Mouse (Mus musculus) ES-E14 (cell line): ENCODE measurements at regions not wholly inside any gene's neighbourhood (a gene's known extent, or its start where the extent isn't known, plus 50 kb on each side); places are given as distances from the start of the nearest gene placed in this dataset.

Experiments
- DNase-seq: peaks from one replicate; pipeline ENCODE4 v3.0.0-alpha.2; 2013; ENCODE audit warnings: low read depth, low spot score
- H3K27ac ChIP-seq: 2 replicates; pipeline ENCODE4 v1.5.1; 2012; ENCODE audit warnings: low read depth, mild to moderate bottlenecking, low read length, moderate library complexity, mixed read lengths; ENCODE audit not compliant: poor library complexity, insufficient read depth, severe bottlenecking
- H3K36me3 ChIP-seq: 2 replicates; pipeline ENCODE4 v1.6.1; 2012; ENCODE audit warnings: mild to moderate bottlenecking, low read length, moderate library complexity, mixed read lengths; ENCODE audit not compliant: control insufficient read depth, poor library complexity, insufficient read depth, severe bottlenecking
- H3K4me1 ChIP-seq, 2 experiments: fragments of 150-350 bp in 1 of 2; sonication (generic) in 1 of 2; 2 replicates each; pipeline ENCODE4 v1.6.1; 2012; ENCODE audit warnings: low read length in 2 of 2, mild to moderate bottlenecking in 1 of 2, mixed read lengths in 1 of 2; ENCODE audit not compliant: control insufficient read depth in 2 of 2, insufficient read depth in 2 of 2, poor library complexity in 1 of 2
- H3K4me3 ChIP-seq, 2 experiments: fragments of 150-350 bp in 1 of 2; sonication (generic) in 1 of 2; 2 replicates each; pipeline ENCODE4 v1.5.1; 2012; ENCODE audit warnings: low read length in 2 of 2, low read depth in 1 of 2, mild to moderate bottlenecking in 1 of 2, mixed read lengths in 1 of 2; ENCODE audit not compliant: insufficient read depth in 1 of 2, poor library complexity in 1 of 2, severe bottlenecking in 1 of 2
- H3K9ac ChIP-seq: 2 replicates; pipeline ENCODE4 v1.6.1; 2012; ENCODE audit warnings: low read depth, mild to moderate bottlenecking, low read length, mixed read lengths; ENCODE audit not compliant: poor library complexity, insufficient read depth, severe bottlenecking
- H3K9me3 ChIP-seq: fragments of 150-350 bp; sonication (generic); 2 replicates; pipeline ENCODE4 v1.6.1; 2012; ENCODE audit warnings: low read depth, mild to moderate bottlenecking, low read length; ENCODE audit not compliant: control insufficient read depth, insufficient read depth
- CHD2 ChIP-seq: IDR thresholded peaks from 2 replicates; pipeline ENCODE4 v1.6.1; 2014; ENCODE audit warnings: mild to moderate bottlenecking, low read depth, low read length, inconsistent platforms
- HCFC1 ChIP-seq: IDR thresholded peaks from 2 replicates; pipeline ENCODE4 v1.6.1; 2012; ENCODE audit warnings: low read length, inconsistent platforms, borderline replicate concordance; ENCODE audit not compliant: insufficient read depth
- MAFK ChIP-seq: IDR thresholded peaks from 2 replicates; pipeline ENCODE4 v1.6.1; 2014; ENCODE audit warnings: mild to moderate bottlenecking, low read depth, low read length, inconsistent platforms; ENCODE audit not compliant: insufficient read depth
- ZC3H11A ChIP-seq: IDR thresholded peaks from 2 replicates; pipeline ENCODE4 v1.6.1; 2012; ENCODE audit warnings: low read depth, mild to moderate bottlenecking, inconsistent platforms, low read length, borderline replicate concordance
- ZNF384 ChIP-seq: IDR thresholded peaks from 2 replicates; pipeline ENCODE4 v1.6.1; 2012; ENCODE audit warnings: low read depth, low read length, inconsistent platforms
- in situ Hi-C, 2 experiments: fragments of 600-800 bp; cut with MboI; formaldehyde crosslinking; loops; one replicate each; pipeline ENCODE4 v1.15.1; 2025; ENCODE audit warnings: low sequenced_read_pairs in 2 of 2, inconsistent platforms in 1 of 2; ENCODE audit not compliant: unreplicated experiment in 2 of 2

DNA sequence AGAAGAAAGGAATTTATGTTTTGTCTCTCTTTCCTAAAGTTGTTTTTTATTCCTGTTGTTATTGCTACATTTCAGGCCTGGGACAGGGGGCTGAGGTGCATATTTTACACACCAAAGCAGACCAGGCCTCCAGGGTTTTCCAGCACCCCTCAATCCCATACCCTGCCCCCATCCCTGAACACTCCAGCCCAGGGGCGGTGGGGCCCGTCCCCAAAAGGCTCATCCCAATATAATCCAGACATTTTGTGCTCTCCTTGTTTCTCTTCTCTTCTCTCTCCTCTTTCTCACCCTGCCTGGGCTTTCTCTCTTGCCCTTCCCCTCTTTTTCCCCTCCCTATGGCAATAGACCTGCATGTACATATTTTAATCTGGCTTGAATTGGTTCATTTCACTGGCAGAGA, 164.6 kb upstream of the Arl4c start:
- Histone ChIP-seq H3K9me3 (no peaks in the 10 kb centered on the region), H3K4me3 (no peak overlapping the region), H3K27ac (no peak overlapping the region), H3K9ac (no peak overlapping the region), H3K36me3 (no peaks in the 10 kb centered on the region), H3K4me1 (no peaks in the 10 kb centered on the region)
- DNase-seq = no peak
- in situ Hi-C loops = no loop called here
- TF ChIP-seq HCFC1 (no peak), CHD2 (no peak)

DNA sequence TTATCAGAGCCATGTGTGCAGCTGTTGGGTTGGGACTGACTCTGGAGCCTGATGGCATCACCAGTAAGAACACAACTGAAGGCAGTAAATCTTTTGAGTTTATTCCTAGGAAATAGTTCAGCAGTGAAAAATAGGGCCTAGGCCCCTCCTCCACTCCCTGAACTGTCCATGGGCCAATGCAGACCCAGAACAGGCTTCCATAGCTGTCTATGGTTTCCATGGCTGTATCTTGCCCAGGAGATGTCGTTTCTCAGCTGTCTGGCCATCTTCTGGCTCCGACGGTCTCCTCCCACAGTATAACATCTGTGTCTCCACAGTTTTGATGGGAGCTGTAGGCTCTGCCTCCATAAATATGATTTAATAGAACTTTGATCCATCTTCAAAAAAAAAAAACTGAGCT, 165.1 kb upstream of the Arl4c start:
- Histone ChIP-seq H3K4me1 (no peaks in the 10 kb centered on the region), H3K27ac (no peak overlapping the region), H3K36me3 (no peaks in the 10 kb centered on the region), H3K4me3 (no peak overlapping the region), H3K9me3 (no peaks in the 10 kb centered on the region), H3K9ac (no peak overlapping the region)
- no peak for DNase-seq
- in situ Hi-C loops = no loop called here
- TF ChIP-seq CHD2 = no peak
- TF ChIP-seq MAFK = no peak
- no peak for TF ChIP-seq ZNF384
- no peak for TF ChIP-seq HCFC1
- no peak for TF ChIP-seq ZC3H11A

DNA sequence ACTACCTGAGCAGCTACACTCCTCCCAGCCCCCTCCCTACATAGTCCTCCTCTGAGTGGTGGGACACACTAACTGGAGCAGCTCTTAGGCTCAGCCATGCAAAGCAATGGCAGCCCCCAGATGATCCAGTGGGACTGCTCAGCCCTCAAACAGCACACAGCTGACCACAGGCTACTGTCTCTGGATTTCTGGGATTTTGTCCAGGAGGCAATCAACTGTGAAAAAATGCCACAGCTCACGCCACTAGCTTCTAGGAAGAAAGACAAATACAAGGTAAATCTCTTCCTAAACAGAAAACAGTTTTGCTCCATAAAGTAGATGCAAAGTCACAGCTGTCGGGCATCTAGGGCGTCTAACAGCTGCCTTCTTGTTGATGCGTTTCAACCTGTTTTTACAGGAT, 167.9 kb upstream of the Arl4c start:
- Histone ChIP-seq H3K4me1 (no peaks in the 10 kb centered on the region), H3K36me3 (no peaks in the 10 kb centered on the region), H3K4me3 (no peak overlapping the region), H3K9ac (no peak overlapping the region), H3K27ac (no peak overlapping the region), H3K9me3 (no peaks in the 10 kb centered on the region)
- no peak for DNase-seq
- in situ Hi-C loops = no loop called here
- TF ChIP-seq MAFK (no peak), ZNF384 (no peak), CHD2 (no peak), ZC3H11A (no peak), HCFC1 (no peak)

DNA sequence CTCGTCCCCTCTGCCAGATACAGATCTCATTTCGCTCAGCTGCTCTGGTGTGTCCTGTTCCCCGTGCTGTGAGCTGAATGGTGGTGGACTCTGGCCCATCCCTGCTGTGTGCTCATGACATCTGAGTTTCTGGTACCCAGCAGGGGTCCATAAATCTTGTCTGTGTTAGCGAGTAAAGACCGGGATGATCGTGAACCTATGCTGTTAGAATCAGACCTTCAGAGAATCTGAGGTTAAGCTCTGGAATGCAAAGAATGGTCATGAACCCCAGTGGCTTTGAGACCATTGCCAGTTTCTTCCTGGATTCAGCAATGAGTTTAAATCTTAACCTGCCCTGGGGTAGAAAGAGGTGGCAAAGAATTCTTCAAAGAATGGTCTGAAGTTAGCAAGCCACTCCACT, 173.3 kb upstream of the Arl4c start:
- no peak for DNase-seq
- H3K9me3 ChIP-seq = no peaks in the 10 kb centered on the region
- no peak for TF ChIP-seq CHD2
- no peak for TF ChIP-seq HCFC1
- no peak for TF ChIP-seq ZC3H11A
- no peak for TF ChIP-seq MAFK
- TF ChIP-seq ZNF384 = no peak

DNA sequence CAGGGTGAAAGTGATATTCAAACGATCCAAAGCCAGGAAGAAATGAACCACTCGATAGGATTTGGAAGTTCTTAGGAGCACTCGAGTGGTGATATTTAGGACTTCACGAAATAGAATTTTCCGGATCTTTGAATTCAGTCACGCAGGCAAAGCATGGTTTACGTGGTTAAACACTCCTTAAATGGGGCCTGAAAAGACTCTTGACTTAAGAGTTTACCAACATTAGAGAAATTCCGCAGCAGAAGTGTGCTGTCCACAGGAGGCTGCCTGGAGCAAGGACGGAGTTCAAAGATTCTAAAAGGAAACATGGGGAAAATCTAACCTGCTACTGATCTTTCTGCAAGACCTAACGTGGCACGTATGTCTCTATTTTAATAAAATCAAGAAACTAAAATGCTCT, 175.4 kb upstream of the Arl4c start:
- Histone ChIP-seq H3K4me1 (no peaks in the 10 kb centered on the region), H3K9me3 (no peaks in the 10 kb centered on the region), H3K9ac (no peak overlapping the region), H3K27ac (no peak overlapping the region), H3K36me3 (no peaks in the 10 kb centered on the region), H3K4me3 (no peak overlapping the region)
- no peak for TF ChIP-seq CHD2
- no peak for TF ChIP-seq MAFK
- TF ChIP-seq ZC3H11A = no peak
- no peak for TF ChIP-seq HCFC1
- TF ChIP-seq ZNF384 = no peak
- DNase-seq = no peak
- in situ Hi-C loops = no loop called here

More for the DNA sequence above, 173.3 kb upstream of the Arl4c start:
- in situ Hi-C loops = no loop called here
- no peaks in the 10 kb centered on the region for H3K4me1 ChIP-seq
- H3K9ac ChIP-seq = no peak overlapping the region
- H3K4me3 ChIP-seq = no peak overlapping the region
- no peaks in the 10 kb centered on the region for H3K36me3 ChIP-seq
- no peak overlapping the region for H3K27ac ChIP-seq
